Mouse (Mus musculus): ENCODE measurements around the gene Zfp609.
A peak's percentile ranks its signal among the peaks of the same experiment; 100 is the strongest.
"Not testable (repeated sequence)": the region's sequence is repeated elsewhere in the genome, so short reads cannot be mapped to it uniquely, and the experiment has no call there.

Zfp609 gene

DNA sequence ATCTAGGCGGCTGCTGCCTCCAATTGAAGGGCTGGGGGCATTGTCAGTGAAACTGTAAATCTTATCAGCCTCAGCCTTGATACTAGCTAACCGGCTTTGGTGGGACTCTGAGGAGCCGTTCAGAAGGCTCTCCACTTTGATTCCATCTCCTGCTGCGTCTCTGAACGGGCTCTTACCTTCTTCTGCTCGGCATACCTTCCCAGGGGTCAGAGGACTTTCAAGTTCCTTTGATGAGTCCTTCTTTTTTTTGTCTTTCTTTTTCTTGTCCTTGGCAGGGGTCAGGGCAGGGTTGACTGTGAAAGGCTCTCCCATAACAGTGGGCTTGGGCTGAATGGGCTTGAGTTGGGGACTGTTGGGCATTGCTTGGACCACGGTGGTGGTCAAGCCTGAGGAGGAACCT lies 124.1 kb downstream of the Zfp609 start:
- DNase-seq = no peak

GRCm38 (mm10) chr9:65702286-65702685 lies 125.1 kb downstream of the Zfp609 start:
- DNase-seq = no peak

DNA sequence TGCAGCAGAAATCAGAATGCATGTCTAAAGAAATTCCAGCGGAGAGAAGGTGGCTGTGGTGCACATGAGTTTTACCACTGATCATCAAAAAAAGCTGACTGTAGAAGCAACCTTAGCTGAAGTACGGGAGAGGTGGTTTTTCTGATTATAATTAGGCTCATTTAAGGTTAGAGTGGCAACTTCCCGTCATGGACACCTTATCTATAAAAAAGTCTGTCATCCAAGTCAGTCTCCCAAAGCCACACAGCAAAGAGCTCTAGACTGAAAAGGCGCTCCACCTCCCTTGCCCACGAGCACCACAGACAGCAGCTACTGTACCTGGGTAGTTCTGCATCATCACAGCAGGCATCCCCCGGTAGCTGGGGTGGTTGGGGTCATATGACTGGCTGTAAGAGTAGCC lies 126.9 kb downstream of the Zfp609 start:
- no peak for DNase-seq

- no peak for DNase-seq
Observed at GRCm38 (mm10) chr9:65697992-65698391, 129.4 kb downstream of the Zfp609 start.

DNA sequence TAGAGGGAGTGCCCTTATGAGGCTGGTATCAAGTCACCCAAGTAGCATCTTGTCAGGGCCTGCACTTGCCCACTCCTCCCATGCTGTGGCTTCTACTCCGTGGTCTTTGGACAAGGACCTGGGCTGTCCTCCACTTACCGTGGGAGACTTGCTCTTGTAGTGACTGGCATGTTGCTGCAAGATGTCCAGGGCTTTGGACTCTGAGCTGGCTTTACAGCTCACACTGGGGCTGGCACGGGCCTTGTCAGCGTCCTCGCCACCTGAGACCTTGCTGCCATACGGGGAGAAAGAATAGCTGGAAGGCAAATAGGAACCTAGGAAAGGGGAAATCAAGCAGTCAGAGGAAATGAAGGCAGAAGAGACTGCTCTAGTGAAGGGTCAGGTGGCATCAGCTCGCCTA lies 130.0 kb downstream of the Zfp609 start:
- DNase-seq = no peak

- no peak for DNase-seq
Observed at GRCm38 (mm10) chr9:65696337-65696736, 131.0 kb downstream of the Zfp609 start.

- peak; percentile 58 for DNase-seq
Observed at GRCm38 (mm10) chr9:65695646-65696045, 131.7 kb downstream of the Zfp609 start.

DNA sequence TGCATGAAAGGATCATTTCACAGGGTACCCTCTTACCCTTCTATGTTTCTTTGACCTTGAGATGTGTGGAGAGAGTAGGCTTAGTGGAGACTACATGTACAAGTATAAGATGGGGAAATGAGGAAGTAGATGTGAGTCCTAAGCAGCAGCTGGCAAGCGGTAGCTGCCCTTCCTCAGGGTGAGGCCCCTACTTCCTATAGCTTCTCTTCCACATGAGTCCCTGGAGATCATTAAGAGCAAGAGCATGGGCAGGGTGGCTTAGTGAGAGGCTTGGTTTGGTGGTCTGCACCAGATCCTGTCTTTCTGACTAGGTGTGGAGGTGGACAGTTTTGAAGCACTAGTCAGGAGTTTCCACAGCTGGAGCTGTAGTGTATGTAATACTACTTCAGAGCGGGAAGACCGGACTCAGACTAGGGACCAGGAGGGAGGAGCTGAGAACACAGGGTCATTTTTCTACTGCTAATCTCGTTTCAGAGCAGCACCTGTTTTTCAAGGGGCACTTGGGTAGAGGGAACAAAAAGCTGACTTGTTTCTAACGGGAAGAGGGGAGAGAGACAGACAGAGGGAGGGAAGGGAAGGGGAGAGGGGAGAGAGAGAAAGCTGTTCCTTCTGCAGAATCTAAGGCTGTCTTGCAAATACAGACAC lies 134.3 kb downstream of the Zfp609 start:
- DNase-seq = no peak

- no peak for DNase-seq
Observed at GRCm38 (mm10) chr9:65692466-65692865, 134.9 kb downstream of the Zfp609 start.

DNA sequence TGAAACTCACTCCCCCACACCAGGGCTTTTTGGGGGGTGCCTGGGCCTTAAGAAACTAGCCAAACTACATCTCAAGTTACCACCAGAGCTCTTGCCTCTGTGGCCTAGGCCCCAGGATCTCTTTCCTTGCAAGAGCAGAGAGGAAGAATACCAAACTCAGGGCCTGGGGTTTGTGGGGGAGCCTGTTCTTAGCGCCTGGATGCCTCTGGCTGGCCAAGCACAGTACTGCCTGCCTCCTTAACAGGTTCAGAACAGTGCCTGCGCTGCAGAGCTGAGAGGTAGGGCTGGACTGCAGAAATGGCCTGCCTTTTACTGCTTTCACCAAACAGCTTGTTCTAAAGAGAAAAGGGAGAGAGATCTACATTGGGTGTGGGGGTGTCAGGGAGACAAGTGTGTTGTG lies 137.5 kb downstream of the Zfp609 start:
- DNase-seq = not testable (repeated sequence)

DNA sequence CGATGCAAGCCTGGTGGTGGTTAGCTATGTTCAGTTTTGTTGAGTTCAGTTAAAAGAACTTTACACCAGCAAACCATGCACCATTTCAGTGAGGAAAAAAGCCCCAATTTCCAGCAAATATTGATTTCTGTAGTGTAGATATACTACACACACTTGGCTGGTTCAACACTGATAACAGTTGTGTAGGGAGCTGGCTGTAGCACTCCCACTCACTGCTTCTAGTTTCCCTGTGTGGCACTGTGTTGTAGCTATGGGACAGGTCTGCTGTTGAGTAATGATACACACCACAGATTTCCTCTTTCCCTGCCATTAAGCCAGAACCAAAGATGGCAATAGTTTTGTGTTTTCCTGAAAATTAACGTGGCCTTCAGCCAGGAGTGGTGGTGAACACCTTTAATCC lies 142.7 kb downstream of the Zfp609 start:
- no peak for DNase-seq

DNA sequence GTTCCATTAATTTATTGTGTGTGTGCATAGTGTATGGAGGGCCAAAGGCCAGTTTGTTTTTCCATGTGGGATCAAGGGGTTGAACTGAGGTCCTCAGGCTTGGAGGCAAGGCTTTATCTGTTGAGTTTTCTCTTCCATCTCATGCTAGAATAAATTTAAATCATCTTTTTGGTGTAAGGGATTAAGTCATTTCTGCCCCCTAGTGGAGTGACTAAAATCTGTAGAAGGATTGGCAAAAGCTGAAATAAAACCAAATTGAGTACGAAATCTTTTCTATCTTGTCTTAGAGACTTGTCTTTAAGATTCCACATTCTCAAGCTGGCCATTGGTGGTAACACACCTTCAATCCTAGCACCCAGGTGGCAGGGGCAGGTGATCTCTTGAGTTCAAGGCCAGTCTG lies 144.4 kb downstream of the Zfp609 start:
- peak; percentile 71 for DNase-seq

DNA sequence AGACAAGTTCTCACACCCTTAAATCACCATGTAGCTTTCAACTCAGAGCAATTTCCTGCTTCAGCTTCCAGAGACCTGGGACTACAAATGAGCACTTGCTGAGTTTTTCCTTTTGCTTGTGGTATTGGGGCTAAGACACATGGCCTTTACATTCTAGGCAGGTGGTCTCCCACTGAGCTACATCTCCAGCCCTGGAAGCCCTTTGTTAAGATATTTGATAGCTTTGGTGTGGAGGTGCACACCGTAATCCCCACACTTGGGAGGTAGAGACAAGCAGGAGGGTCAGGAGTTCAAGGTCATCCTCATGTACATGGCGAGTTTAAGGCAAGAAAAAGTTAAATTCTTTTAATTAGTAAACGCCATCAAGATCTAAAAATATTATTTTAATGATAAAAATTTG lies 145.2 kb downstream of the Zfp609 start:
- no peak for DNase-seq

DNA sequence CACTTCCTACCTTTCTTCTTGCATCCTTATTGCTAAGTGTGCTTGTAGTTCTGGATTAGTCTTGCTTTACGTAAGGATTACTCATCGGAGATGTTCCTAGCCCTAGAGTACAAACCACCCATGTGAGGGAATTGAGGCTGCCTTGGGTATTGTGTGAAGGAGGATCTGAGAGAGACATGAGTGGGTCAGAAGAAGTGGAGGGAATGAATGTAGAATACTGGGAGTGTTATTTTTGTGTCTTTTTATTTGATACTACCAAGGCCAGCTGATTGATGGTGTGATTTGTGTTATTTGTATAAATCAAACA lies 145.8 kb downstream of the Zfp609 start:
- DNase-seq = no peak

GRCm38 (mm10) chr9:65680938-65681633 lies 146.3 kb downstream of the Zfp609 start:
- DNase-seq = peak; percentile 66

- peak; percentile 85 for DNase-seq
Observed at GRCm38 (mm10) chr9:65679181-65679761, 148.1 kb downstream of the Zfp609 start.

- DNase-seq = no peak
Observed at GRCm38 (mm10) chr9:65677119-65677462, 150.3 kb downstream of the Zfp609 start.

GRCm38 (mm10) chr9:65676358-65677118 lies 150.8 kb downstream of the Zfp609 start:
- DNase-seq = peak; percentile 99

GRCm38 (mm10) chr9:65675461-65676357 lies 151.7 kb downstream of the Zfp609 start:
- DNase-seq = peak; percentile 81

DNA sequence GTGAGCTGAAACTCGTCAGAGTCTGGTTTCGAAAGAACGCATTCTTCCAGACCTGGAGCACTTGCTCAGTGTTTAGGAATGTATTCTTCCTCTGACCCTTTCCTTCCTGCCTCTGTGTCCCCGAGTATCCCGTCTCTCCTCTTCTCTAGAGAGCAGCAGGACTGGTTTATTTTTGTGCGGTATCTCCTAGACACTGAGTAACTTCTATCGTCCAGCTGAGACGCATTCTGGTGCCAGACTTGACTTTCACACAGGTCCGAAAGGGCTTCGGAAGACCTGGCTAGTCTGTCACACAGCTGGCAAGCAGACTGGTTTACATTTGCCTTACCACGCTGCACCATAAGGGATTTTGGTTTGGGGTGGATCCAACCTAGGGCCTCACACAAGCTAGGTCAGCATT lies 154.4 kb downstream of the Zfp609 start:
- peak; percentile 32 for DNase-seq

- DNase-seq = peak; percentile 89
Observed at GRCm38 (mm10) chr9:65671431-65671931, 155.9 kb downstream of the Zfp609 start.

DNA sequence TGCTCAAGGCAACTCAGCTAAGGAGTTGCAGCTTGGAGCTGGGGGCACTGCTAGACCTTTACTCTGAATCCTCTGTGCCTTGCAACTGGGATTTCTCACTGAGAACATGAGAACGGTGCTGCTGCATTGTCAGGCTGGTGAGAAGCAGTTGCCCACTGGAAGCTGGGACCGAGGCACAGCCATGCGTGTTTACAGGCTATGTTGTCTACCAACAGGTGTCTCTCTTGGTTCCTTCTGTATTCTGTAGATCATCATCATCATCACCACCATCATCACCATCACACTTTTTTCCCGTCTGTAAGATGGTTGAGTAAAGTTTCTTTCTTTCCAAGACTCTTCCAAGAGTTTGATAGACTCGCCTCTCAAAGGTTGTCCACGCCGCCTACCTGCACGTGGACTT lies 159.7 kb downstream of the Zfp609 start, which contains the start of gene Oaz2:
TSS of gene Oaz2 (plus strand) at position 301 of the 400 bp plus-strand sequence.
- no peak for DNase-seq
